Mouse (Mus musculus): ENCODE results near the gene Mrps18a.
A peak's percentile ranks its signal among the peaks of the same experiment; 100 is the strongest.

Gene Mrps18a

DNA sequence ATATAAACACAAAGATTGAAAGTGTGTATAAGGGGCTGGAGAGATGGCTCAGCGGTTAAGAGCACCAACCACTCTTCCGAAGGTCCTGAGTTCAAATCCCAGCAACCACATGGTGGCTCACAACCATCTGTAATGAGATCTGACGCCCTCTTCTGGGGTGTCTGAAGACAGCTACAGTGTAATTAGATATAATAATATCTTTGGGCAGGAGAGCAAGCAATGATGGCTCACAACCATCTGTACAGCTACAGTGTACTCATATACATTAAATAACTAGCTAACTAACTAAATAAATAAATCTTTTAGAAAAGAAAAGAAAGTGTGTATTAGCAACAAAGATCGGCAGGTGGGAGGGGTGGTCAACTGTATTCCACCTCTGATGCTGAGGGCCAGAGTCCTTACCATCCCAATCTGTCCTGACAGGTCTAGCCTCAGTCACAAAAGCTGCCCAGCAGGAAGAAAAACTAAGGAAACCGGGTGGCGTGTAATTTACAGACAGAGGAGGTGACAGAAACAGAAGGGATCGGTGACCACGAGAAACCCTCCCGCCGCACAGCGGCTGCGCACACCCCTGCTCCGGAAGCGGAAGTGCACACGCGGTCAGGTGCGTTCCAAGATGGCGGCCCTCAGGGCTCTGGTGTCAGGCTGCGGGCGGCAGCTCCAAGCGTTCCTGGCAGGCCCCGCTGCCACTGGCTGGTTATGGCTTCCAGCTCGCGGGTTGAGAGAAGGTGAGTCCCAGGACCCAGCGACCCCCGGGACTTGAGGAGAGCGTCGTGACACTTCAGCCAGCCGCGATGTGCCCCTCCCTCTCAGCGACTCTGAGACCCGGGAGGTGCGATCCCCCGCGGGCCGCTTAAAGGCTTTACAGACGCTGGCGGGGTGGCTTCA lies at the start of gene Mrps18a:
Mrps18a (plus strand) TSS at position 585 of the 888 bp plus-strand sequence.
- DNase-seq (ENCODE audit: low read depth, low spot score): peak; percentile 86

DNA sequence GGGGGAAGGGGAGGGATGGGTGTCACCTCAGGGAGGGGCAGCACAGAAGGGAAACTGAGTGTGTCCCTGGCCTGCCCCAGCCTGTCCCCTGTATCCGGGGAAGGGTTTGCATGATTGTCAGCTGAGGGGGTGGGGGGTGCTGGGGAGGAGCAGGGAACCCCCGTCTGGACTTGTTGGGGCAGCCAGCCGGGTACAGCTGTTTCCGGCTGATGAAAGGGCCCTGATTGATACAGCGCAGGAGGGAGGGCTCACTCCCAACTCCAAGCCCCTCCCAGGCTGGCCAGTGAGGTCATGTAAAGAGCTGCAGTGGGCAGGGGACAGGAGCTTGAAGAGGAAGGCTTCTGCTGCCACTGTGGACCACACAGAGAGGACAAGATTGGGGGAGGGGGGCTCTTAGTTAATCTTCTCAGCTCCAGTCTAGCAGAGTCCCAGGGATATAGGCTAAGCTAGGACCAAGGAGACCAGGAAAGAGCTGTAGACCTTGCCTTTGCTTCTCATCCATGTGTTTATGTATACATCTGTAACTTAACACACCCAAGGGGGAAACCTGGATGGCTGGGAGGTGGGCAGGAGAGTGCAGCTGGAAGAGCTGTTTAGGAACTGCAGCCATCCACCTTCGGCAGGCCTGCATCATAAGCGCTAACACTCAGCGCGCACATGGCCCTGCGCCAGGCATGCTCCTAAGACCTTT lies 47.4 kb upstream of the Mrps18a start:
- no peak for DNase-seq (ENCODE audit: low read depth, low spot score)

DNA sequence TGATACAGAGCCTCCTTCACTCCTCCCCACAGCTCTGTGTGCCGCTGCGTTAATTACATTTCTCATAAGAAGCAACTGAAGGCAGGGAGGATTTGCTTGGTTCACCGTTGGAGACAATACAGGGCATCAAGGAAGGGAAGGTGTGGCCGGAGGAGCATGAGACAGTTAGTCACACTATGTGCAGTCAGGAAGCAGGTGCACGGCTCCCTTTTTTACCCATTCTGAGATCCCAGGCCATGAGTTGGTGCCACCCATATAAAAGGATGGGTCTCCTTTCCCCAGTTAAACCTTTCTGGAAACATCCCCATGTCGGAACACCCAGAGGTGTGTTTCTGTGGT lies 46.8 kb upstream of the Mrps18a start:
- no peak for DNase-seq (ENCODE audit: low read depth, low spot score)

DNA sequence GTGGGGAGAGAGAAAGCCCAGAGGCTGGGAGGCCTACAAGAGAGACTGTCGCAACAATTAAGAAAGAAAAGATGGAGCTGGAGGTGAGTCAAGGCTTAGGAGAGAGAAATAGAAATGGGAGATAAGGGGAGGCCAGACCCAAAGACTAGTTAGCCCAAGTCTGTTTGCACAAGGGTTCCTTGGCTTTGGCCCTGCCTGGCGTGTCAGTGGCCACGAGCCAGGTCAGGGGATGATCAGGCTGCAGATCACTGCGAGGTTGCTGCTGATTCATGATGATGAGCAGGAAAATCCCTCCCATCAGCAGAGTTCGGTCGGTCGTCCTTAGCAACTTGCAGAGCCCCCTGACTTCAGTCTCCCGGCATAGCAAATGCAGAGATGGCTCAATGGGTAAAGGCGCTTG lies 40.7 kb upstream of the Mrps18a start:
- no peak for DNase-seq (ENCODE audit: low read depth, low spot score)

DNA sequence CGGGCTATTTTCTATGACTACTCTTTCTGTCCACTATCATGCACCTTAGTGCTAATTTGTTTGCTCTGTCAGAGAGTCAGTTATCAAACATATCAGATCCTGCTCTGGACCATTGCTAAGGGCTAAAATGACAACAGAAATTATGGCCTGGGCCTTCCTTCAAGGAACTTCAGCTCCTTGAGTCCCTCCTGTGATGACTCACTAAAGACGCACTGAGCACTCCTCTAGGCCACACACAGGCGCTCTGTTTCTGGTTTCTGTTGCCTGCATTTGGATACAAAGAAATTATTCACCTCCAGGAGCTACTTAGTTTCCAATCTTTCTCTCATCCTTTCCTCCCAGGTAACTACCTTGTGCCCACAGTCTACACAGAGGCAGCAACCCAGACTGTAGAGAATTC lies 39.3 kb upstream of the Mrps18a start:
- no peak for DNase-seq (ENCODE audit: low read depth, low spot score)

DNA sequence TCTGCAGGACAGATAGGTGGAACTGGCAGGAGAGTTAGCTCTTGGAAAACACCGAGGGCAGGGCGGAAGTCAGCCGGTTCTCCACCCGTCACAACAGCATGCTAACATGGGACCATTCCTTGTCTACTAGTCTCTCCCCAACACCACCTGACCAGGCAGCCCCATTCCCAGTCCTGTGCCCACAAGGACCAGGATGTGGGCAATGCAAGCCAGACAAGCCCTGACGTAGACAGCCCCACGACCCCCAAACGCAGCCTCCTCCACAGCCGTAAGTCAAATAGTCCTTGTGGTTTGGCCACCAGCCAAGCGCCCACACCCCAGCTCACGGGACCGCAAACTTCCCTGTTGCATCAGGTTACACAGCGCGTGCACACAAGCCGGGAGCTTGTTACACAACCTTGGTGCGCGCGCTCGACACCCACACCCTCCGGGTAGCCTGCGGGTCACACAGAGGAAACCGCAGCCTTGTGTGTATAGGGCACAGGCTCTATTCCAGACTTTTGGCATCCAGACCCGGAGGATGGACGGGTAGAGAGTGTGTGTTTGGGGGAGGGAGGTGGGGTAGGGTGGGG lies 37.0 kb upstream of the Mrps18a start:
- peak; percentile 83 for DNase-seq (ENCODE audit: low read depth, low spot score)

DNA sequence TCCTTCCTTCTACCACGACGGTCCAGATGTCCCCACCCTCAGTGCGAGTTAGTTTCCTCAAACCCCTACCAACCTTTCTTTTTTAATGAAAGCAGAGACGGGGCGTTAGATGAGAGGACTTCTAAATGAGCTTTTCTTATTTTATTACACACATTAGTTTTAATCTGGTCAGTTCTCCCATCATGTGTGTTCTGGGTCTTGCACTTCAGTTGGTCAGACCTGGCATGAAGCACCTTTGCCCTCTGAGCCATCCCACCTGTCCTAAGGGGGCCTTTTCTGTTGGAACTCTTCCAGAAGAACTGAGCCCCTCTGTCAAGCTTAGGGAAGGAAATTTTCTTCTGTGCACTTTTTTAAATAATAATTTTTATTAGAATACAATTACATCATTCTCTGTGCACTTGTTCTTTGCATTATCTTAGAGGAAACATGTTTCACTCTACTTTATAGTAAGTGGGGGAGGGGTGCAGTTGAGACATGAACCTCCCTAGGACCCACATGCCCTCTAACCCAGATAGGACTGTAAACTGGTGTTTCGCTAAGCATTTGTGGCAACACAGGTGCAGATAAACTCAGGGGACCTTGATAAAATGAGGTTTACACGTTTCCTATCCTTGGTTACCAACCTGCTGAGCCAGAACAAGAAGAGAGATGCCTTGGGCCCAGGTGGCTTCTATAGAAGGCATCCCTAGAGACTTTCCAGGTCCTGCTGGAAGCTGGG lies 36.2 kb upstream of the Mrps18a start:
- DNase-seq (ENCODE audit: low read depth, low spot score): no peak

DNA sequence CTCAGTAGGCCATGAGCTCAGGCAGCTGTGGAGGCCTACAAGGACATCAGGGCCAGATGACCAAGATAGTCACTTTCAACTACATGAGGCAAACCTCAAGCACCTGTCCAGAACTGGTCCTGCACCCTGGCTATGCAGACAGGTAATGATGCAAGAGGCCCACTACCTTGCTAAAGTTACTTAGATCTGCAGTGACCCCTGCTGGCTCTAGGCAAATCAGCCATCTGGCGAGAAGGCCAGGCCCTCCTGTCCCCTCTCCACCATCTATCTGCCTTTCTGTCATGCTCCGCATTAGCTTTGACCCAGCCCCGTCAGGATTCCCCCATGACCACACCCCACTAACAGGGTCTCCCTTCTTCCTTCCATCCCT lies 35.7 kb upstream of the Mrps18a start:
- peak; percentile 33 for DNase-seq (ENCODE audit: low read depth, low spot score)

DNA sequence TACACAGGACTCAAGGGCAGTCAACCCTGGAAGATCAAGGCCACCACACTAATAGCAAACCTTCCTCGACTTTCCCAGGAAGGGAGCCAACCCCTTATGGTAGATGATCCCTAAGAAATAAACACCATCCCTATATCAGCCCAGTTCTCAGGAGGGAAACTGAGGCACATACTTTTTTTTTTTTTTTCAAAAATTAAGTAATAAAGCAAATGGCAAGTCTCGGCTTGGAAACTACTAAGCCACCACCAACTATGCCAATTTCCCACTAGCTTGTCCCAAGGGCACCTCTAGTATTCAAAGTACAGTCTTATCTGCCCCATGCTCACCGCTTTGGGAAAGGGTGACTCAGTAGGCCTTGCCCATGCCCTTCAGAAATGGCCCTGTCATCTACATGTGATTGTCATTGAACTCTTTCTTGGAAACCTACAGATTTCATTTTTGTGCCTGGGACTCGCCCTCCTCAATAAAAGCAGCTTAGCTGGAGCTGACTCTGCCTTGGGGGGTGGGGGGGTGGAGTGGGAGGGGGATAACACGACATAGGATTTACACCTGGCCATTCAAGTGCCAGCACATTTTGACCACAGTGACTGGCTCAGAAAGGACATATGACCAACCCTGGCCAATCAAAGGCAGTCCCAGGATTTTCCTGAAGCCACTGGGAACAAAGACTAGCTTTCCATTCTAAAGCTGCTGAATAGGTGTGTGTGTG lies 35.1 kb upstream of the Mrps18a start:
- DNase-seq (ENCODE audit: low read depth, low spot score): no peak

DNA sequence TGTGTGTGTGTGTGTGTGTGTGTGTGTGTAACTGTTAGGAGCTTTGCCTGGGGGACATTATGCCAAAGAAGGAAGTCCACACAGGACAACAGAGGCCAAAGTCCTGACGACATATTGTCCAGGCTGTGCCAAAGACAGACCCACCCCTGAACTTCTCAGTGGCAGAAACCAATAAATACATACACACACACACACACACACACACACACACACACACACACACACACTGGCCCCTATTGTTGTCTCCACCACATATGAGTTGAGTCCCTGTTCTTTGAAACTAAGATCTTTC lies 34.6 kb upstream of the Mrps18a start:
- no peak for DNase-seq (ENCODE audit: low read depth, low spot score)

DNA sequence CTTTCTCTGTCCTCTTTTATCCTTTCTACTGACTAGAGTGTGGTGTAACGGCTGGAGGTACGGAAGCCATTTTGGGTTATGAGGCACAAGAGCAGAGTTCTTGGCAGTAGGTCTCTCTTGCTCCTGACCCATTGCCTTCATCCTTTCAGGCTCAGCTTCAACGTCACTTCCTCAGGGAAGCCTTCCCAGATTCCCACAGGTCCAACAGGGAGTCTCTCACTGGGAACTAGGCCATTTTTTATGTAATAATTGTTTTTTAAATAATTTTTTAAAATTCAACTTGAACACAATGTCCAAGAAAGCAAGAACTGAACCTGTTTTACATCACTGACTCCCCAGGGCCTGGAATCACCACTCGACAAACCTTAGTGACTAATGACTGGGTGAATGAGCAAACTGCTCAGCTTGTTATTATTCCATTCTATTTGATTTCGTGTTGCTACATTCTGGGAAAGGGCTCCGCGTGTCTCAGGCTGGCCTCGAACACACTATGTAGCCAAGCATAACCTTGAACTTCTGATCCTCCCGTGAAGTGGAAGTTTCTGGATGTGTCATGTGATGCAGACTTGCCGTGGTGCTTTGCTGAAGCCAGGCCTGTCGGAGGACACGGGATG lies 32.8 kb upstream of the Mrps18a start:
- DNase-seq (ENCODE audit: low read depth, low spot score): no peak

DNA sequence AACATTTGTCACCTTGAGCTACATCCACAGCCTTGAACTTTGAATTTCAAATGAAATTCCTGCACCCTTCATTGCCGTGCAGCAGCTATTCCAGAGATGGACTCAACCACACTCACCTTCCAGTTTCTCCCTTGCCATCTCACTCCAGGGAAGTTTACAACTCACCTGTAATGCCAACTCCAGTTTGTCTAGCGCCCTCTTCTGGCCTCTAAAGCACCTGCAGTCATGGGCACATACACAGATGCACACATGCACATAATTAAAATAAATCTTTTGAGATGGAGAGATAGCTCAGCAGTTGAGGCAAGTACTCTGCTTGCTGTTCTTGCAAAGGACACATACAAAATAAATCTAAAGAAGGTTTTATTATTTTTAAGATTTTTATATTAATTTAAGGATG lies 31.7 kb upstream of the Mrps18a start:
- no peak for DNase-seq (ENCODE audit: low read depth, low spot score)

DNA sequence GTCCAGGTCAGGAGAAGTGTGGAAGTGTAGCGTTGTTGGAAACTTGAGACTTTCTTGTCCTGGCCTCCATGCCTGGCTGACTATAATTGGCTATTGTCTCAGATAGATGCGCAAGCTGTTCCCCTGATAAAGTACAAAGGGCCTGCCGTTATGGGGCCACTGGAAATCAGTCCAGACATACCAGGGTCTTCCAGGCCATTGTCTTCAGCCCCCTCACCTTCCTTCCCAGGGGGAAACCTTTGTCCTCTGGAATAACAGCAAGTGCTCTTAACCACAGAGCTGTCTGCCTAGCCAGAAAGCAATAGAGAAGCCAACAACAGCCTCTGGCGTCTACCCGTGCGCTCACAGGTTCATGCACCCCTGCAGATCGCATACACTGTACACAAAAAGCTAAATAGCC lies 30.4 kb upstream of the Mrps18a start:
- peak; percentile 59 for DNase-seq (ENCODE audit: low read depth, low spot score)

DNA sequence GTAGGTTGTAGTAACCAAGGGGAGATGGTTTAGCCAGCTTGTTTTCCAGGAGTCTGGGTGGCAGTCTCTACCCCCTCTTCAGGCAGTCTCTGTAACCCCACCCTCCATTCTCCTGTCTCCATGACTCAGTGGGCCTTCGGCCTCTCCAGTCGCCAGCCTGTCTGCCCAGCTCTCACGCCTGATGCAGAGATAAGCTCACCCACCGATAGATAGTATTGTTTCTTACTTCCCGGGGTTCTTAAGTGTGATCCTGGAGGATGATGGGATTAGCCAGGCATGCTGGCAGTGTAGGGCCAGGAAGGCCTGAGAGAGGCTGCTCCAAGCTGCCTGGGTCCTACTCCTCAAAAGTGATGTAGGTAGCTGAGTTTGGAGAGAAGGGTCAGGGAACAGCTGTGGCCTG lies 29.7 kb upstream of the Mrps18a start:
- DNase-seq (ENCODE audit: low read depth, low spot score): no peak

DNA sequence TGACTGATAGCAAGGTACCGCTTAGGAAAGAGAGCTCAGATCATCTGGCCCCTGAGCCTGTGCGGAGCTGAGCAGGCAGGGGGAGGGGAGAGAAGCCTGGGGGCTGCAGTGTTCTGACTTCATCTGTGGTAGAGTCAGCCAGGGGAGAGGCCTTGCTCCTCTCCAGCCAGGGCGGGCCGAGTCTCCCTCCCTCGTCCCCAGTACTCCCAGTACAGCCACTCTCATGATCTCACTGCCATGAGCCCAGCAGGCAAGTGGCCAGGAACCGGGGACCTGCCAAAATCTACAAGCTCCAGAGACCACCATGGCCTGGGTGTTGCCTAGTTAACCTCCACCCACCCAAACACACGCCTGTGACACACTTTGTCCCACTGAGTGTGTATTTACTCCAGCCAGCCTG lies 29.1 kb upstream of the Mrps18a start:
- DNase-seq (ENCODE audit: low read depth, low spot score): no peak

DNA sequence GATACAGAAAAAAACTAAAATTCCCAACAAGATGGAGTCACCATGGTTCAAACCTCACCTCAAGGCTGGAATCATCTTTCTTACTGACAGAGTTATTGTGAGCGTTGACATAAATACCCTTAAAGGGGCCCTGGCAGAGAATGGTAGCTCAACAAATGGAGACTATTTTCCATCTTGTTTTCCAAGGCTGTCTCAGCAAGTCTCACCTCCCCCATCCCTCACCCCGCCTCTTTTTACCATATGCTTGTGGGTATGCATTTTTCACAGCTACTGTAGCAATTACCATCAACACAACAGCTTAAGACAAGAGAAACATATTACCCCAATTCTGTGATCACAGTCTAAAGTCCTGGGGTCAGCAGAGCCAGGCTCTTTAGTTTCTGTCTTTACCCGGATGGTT lies 27.4 kb upstream of the Mrps18a start:
- DNase-seq (ENCODE audit: low read depth, low spot score): no peak

DNA sequence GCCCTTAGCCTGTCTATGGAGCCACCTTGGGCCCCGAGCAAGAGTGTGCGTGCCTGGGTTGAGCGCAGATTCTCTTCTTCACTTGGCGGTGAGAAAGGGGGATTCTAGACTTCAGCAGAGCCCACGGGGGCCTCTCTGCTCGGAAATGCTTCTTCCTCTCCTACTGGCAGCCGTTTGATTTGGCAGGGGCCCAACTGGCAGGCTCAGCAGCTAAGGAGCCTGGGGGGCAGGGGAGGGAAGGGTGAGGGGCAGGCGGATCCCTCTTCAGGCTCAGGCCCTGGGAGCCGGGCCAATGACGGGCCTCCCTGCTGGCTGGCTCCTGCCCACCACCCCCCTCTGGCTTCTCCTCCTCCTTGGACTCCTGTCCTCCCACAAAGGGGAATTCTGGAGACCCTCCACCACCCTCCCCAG lies 26.7 kb upstream of the Mrps18a start:
- no peak for DNase-seq (ENCODE audit: low read depth, low spot score)

DNA sequence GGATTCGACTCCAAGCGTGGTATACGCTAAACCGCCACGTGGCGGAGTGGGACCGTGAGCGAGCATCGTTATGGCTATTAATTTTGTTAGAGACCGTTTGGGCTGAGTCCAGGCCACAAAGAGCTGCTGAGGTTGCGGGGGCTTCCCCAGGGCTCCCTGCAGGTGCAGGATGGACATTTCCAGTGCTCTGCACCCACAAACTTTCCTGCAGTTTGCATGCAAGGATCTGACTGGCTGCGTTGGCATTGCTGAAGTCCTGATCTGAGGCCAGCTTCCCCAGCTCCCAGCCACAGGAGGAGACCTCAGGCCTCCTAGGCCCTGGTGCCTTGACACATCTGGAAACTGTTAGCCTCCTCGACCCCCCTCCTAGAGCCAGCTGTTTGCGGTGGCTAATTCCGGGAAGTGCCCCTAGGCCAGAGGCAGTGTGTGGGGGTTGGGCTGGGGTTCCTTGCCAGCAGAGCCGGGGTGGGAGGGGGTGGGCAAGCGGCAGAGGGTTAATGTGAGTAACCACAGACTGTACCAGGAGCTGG lies 24.4 kb upstream of the Mrps18a start:
- DNase-seq (ENCODE audit: low read depth, low spot score): no peak

DNA sequence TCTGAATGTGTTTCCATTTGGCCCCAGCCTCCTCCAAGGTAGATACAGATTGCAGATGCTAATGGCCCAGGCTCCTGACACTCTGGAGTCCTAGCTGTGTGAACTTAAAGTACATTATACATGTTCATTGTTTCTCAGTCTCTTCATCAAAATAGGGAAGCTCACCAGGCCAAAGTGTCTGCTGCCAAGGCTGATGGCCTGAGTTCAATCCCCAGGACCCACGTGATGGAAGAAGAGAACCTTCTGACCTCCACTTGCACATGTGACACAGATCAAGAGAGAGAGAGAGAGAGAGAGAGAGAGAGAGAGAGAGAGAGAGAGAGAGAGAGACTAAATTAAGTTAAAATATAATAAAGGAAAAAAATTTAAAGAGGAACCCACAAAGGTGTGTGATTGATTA lies 19.4 kb upstream of the Mrps18a start:
- no peak for DNase-seq (ENCODE audit: low read depth, low spot score)

DNA sequence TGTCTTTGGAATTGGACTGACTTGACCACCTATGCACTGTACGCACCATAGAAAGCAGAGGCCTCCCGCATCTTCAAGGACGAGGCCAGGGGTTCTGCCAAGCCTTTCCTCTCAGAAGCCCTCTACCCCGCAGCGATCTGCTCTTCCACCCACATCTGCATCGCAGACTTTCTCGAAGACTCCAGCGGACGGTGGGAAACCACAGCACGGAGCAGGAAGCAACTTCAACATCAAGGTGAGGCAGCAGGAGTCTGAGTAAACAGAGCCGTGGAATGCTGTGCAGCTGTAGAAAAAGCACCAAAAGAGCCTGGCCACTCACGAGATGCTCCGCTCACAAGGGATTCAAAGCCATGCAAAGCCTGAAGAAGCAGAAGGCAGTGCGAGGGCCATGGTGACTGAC lies 18.9 kb upstream of the Mrps18a start:
- DNase-seq (ENCODE audit: low read depth, low spot score): peak; percentile 19

DNA sequence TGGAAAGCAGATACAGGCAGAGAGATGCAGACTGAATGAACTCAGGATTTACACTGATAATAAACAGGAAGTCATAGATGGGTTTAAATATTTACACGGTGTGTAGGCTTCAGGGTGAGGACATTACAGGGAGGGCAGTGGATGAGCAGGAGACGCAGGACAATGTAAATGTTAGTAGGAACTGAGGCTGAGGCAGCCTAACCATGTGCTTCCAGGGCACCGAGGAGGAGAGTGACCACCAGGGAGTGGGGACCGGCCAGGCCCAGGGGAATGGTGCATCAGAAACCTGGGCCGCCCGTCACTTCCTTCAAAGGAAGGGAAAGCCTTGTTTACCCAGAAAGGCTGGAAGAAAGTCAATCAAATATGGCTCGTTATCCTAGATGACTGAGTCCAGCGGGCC lies 12.3 kb upstream of the Mrps18a start:
- DNase-seq (ENCODE audit: low read depth, low spot score): no peak

All from R1 (cell line).